Mouse (Mus musculus): Measurements from ENCODE around the gene Gm11733. TPM values are rescaled to one million over a fixed set of nuclear protein-coding genes. Genes with fewer than 3 reads are reported as not detected.

Gene Gm11733
- total and polyA plus RNA-seq, 2 experiments from 2014 or later, result 0.08 TPM; not detected in 1

DNA sequence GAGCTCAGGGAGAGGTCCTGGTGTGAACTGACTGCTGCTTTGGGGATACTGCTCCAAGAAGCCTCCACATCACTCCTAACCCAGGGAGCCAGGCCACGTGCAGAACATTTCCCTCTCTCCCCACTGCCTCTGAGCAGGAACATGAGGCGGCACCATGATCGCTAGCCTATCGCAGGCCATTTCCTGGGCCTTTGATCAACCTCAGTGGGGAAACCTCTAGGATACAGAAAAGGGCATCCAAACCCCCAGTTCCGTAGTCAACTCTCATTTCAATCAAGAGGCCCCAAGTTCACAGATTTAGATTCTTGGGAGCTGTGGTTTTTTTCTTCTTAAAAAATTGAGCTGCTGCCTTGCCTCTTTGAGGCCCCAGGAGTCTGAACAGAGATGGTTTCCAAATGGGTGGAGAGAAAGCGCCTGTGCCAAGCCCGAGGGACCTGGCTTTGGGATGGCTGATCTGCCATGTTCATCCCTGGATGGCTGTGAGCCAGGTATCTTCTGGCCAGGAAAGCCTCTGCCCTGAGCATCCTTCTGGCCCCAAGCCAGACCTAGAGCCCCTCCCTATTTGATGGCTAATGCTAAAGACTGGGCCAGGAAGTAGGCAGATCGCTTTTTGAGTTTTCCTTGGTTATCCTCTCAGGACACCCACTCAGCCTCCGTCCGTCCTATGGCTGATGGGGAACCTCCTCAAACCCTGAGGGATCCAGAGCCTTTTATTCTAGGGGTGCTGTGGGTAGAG is 5.7 kb upstream of the Gm11733 start:
- ATAC-seq (ENCODE audit: insufficient read depth, low read depth), result no peak
- Histone ChIP-seq H3K4me2 (ENCODE audit: low read depth, low read length) (no peak overlapping the region), H3K36me3 (replicated peaks; ENCODE audit: control insufficient read depth, insufficient read depth, low read length) (no peaks in the 10 kb centered on the region), H3K27ac (ENCODE audit: low read depth) (no peak overlapping the region), H3K4me3 (ENCODE audit: low read depth, low read length) (no peak overlapping the region), H3K9me3 (replicated peaks; ENCODE audit: control insufficient read depth, low read length) (no peaks in the 10 kb centered on the region), H3K4me1 (ENCODE audit: control insufficient read depth, insufficient read depth) (peaks cover 17% of the 10 kb centered on the region), H3K27me3 (ENCODE audit: control insufficient read depth, insufficient read depth, low read length) (no peaks in the 10 kb centered on the region), H3K9ac (replicated peaks; ENCODE audit: low read depth, low read length) (no peak overlapping the region)
- 78% methylated on average over 10 of the region's 10 CpGs for WGBS
- TF ChIP-seq CTCF (IDR thresholded peaks at IDR 0.05; ENCODE audit: low read depth), result no peak
- TF ChIP-seq EP300 (IDR thresholded peaks at IDR 0.05; ENCODE audit: low read depth), result no peak
- no peak for DNase-seq (ENCODE audit: low spot score)

DNA sequence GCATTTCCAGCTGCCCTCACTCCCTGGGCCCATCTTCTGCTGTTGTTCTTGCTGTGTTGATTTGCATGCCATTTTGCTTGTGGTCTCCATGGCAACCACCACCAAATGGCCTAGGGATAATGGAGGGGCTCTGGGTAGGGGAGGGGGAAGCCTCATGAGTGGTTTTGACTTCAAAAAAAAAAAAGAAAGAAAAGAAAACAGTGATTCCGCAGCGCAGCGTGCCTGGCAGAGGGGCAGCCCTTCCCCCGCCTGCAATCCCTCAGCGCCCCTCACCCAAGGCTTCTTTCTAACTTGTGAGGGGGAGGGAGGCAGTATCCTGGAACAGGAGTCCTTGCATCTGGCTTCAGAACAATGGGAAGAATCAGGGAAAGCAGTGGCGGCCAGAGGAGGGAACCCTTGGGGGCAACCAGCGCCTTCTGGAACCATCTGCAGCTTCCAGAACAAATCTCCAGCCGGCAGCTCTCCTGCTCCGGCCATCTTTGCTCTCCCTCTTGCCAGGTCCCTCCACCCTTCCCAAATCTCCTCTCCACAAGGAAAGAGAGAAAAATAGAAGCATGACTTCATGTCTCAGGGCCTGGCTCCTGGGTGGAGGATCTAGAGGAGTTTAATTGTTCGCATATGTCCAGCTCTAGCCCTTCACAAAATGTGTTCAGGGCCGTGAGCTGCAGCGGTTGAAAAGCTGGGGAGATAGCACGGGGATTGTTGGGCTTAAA is 5.0 kb upstream of the Gm11733 start:
- Histone ChIP-seq H3K9me3 (replicated peaks; ENCODE audit: control insufficient read depth, low read length) (no peaks in the 10 kb centered on the region), H3K4me2 (ENCODE audit: low read depth, low read length) (no peak overlapping the region), H3K4me3 (ENCODE audit: low read depth, low read length) (no peak overlapping the region), H3K27me3 (ENCODE audit: control insufficient read depth, insufficient read depth, low read length) (no peaks in the 10 kb centered on the region), H3K9ac (replicated peaks; ENCODE audit: low read depth, low read length) (no peak overlapping the region), H3K4me1 (ENCODE audit: control insufficient read depth, insufficient read depth) (peaks cover 20% of the 10 kb centered on the region), H3K27ac (ENCODE audit: low read depth) (peak overlapping the region; percentile 7; the same call in 1 of the 2 replicates), H3K36me3 (replicated peaks; ENCODE audit: control insufficient read depth, insufficient read depth, low read length) (no peaks in the 10 kb centered on the region)
- WGBS, result 17% methylated on average over 13 of the region's 13 CpGs
- peak; percentile 31; the same call in 1 of the 2 replicates for ATAC-seq (ENCODE audit: insufficient read depth, low read depth)
- TF ChIP-seq CTCF (IDR thresholded peaks at IDR 0.05; ENCODE audit: low read depth) (no peak), EP300 (IDR thresholded peaks at IDR 0.05; ENCODE audit: low read depth) (no peak)
- DNase-seq (ENCODE audit: low spot score), result peak; percentile 36

DNA sequence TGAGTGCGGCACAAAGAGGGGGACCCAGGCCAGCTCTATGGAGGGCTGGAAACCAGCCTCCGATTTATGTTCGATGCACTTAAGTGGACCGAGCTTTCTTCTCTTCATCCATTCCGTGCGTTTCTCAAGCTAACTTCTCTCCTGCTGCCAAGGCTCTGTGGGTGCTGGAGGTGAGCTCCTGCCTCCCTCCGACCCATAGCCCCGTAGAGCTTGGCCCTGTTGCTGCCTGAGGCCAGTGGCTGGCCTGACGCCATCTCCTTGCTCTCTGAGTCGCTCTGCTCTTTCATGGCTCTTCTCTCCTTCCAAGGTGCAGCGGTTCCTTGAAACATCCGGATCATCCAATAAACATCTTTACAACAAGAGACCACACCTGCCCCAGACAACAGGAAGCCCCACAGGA is 4.4 kb upstream of the Gm11733 start:
- WGBS, result 32% methylated on average over 12 of the region's 12 CpGs
- TF ChIP-seq CTCF (IDR thresholded peaks at IDR 0.05; ENCODE audit: low read depth) (no peak), EP300 (IDR thresholded peaks at IDR 0.05; ENCODE audit: low read depth) (no peak)
- DNase-seq (ENCODE audit: low spot score) (no peak), ATAC-seq (ENCODE audit: insufficient read depth, low read depth) (no peak)
- Histone ChIP-seq H3K4me3 (ENCODE audit: low read depth, low read length) (no peak overlapping the region), H3K4me2 (ENCODE audit: low read depth, low read length) (no peak overlapping the region), H3K9me3 (replicated peaks; ENCODE audit: control insufficient read depth, low read length) (no peaks in the 10 kb centered on the region), H3K27ac (ENCODE audit: low read depth) (peak overlapping the region; percentile 7; the same call in 1 of the 2 replicates), H3K9ac (replicated peaks; ENCODE audit: low read depth, low read length) (no peak overlapping the region), H3K4me1 (ENCODE audit: control insufficient read depth, insufficient read depth) (peaks cover 20% of the 10 kb centered on the region), H3K27me3 (ENCODE audit: control insufficient read depth, insufficient read depth, low read length) (no peaks in the 10 kb centered on the region), H3K36me3 (replicated peaks; ENCODE audit: control insufficient read depth, insufficient read depth, low read length) (no peaks in the 10 kb centered on the region)

DNA sequence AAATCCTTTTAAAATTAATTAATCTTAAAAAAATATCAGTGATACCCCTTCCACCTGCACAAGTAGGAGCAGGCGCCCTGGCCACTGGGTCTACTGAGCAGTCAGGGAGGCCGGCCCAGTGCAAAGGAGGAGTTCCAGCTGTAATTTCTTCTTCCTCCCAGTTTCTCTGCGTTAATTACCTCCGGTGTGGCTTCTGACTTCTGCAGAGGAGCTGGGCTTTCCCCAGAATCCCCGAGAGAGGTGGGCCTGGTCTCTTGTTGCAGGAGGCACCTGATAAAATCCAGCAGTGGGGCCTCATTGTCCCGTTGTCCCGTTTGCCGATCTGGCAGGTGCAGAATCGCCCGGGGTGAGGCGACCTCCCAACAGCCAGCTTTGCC is 1.9 kb upstream of the Gm11733 start:
- 0 out of 2 replicates have a peak overlapping the region, but pooled peaks have one; percentile 43 for H3K27ac ChIP-seq (ENCODE audit: low read depth)
- TF ChIP-seq CTCF (IDR thresholded peaks at IDR 0.05; ENCODE audit: low read depth), result no peak
- peak overlapping the region; percentile 31; the same call in 1 of the 2 replicates for H3K4me3 ChIP-seq (ENCODE audit: low read depth, low read length)
- H3K36me3 ChIP-seq (replicated peaks; ENCODE audit: control insufficient read depth, insufficient read depth, low read length), result no peaks in the 10 kb centered on the region
- no peaks in the 10 kb centered on the region for H3K27me3 ChIP-seq (ENCODE audit: control insufficient read depth, insufficient read depth, low read length)
- peak overlapping the region; percentile 27; the same call in 1 of the 2 replicates for H3K9ac ChIP-seq (replicated peaks; ENCODE audit: low read depth, low read length)
- H3K4me2 ChIP-seq (ENCODE audit: low read depth, low read length), result peak overlapping the region; percentile 63
- no peak for ATAC-seq (ENCODE audit: insufficient read depth, low read depth)
- H3K9me3 ChIP-seq (replicated peaks; ENCODE audit: control insufficient read depth, low read length), result no peaks in the 10 kb centered on the region
- DNase-seq (ENCODE audit: low spot score), result no peak
- H3K4me1 ChIP-seq (ENCODE audit: control insufficient read depth, insufficient read depth), result peaks cover 20% of the 10 kb centered on the region
- WGBS, result 13% methylated on average over 11 of the region's 11 CpGs

DNA sequence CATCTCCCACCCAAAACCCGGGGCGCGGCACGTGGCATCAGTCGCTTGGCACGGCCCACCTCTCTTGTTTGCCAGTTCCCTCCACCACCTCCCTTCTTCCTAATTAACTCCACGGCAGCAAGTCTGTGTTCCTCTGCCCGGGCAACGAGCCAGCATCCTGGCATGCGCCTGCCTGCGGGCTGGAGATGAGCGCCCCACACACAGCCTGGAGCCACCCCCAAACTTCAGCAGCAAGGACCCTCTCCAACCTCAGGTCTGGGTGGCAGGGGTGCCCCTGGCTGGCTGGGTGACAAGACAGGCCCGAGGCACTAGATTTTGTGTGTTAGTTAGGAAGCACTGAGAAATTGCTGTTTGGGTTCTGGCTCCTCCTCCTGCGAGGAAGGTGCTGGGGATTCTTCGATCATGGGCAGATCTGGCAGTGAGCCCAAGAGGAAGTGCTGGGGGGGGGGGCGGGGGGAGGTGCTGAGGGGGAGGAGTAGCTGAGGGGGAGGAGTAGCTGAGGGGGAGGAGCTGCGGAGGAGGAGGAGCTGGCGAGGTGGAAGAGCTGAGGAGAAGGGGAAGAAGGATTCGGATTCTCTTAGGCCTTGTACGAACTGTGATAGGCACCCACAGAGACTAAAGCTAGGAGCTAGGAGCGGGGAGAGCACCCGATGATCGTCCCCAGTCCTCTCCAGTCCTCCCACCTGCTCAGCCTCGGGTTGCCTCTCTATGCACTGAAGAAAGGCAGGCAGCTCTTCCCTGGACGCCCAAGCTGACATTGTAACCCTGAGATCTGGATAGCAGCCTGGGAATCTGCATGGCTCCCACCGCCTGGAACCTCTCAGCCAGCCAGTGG is 1.3 kb upstream of the Gm11733 start:
- peak overlapping the region; percentile 31; the same call in 1 of the 2 replicates for H3K4me3 ChIP-seq (ENCODE audit: low read depth, low read length)
- H3K4me2 ChIP-seq (ENCODE audit: low read depth, low read length), result peak overlapping the region; percentile 63
- no peaks in the 10 kb centered on the region for H3K27me3 ChIP-seq (ENCODE audit: control insufficient read depth, insufficient read depth, low read length)
- no peaks in the 10 kb centered on the region for H3K36me3 ChIP-seq (replicated peaks; ENCODE audit: control insufficient read depth, insufficient read depth, low read length)
- TF ChIP-seq CTCF (IDR thresholded peaks at IDR 0.05; ENCODE audit: low read depth) (no peak), EP300 (IDR thresholded peaks at IDR 0.05; ENCODE audit: low read depth) (no peak)
- DNase-seq (ENCODE audit: low spot score) (peak; percentile 66), ATAC-seq (ENCODE audit: insufficient read depth, low read depth) (peak; percentile 56)
- H3K9me3 ChIP-seq (replicated peaks; ENCODE audit: control insufficient read depth, low read length), result no peaks in the 10 kb centered on the region
- peak overlapping the region; percentile 43; the same call in 1 of the 2 replicates for H3K27ac ChIP-seq (ENCODE audit: low read depth)
- H3K4me1 ChIP-seq (ENCODE audit: control insufficient read depth, insufficient read depth), result peaks cover 20% of the 10 kb centered on the region
- WGBS, result under 1% methylated on average over 25 of the region's 26 CpGs
- H3K9ac ChIP-seq (replicated peaks; ENCODE audit: low read depth, low read length), result peak overlapping the region; percentile 27; the same call in 1 of the 2 replicates
